Mouse (Mus musculus): ENCODE measurements around the gene Cbln3.

DNA sequence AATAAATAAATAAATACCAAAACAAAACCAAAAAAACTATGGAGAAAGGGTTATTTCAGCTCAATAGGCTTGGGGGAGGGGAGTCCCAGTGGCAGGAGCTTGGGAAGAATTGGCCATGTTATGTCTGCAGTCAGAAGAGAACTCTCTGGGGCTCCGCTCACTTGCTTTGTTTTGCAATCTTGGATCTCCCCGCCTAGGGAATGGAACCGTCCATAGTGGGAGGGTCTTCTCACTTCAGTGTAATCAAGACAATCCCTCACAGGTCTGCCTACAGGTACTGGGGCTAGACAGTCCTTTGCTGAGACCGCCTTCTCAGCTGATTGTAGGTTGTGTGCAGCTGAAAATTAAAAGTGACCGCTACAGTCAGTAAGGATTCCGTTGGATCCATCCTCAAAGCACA lies 14.7 kb downstream of the Cbln3 start:
- TF ChIP-seq GATA1 (IDR thresholded peaks at IDR 0.05; ENCODE audit: low read length), result no peak
- TF ChIP-seq TAL1 (IDR thresholded peaks at IDR 0.05; ENCODE audit: low read length), result no peak
